Mouse (Mus musculus): ENCODE data around the gene Gm12258. TPM values are rescaled to one million over a fixed set of nuclear protein-coding genes. Genes with fewer than 3 reads are reported as not detected.

Gm12258 gene
- polyA plus RNA-seq, 1 experiment from 2014 or later = 11.4 TPM

DNA sequence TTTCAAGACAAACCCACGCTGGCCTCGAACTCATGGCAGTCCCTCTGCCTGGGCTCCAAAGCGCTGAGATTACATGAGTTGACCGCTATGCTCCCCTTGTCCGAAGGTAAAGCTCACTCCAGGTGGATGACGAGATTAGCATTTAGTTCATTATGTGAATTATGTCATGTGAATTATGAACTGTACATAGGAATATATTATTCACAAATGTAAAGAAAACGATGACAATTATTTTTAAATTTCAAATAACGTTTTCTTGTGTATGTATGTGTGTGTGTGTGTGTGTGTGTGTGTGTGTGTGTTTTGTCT is 57.4 kb downstream of the Gm12258 start:
- H3K4me2 ChIP-seq (replicated peaks; ENCODE audit: low read depth, low read length) = peak overlapping the region; percentile 49
- peak; percentile 9; the same call in 1 of the 2 replicates for ATAC-seq (ENCODE audit: insufficient number of reproducible peaks, insufficient read depth, low FRiP score, low read depth)
- WGBS = 2% methylated on average over 8 of the region's 8 CpGs
- H3K9ac ChIP-seq (replicated peaks; ENCODE audit: low read depth, low read length) = peak overlapping the region; percentile 30; the same call in 1 of the 2 replicates
- H3K4me1 ChIP-seq (ENCODE audit: control insufficient read depth, insufficient read depth, low read length) = peaks cover 7% of the 10 kb centered on the region; the same call in 1 of the 2 replicates
- H3K27me3 ChIP-seq (ENCODE audit: control insufficient read depth, insufficient read depth, low read length) = no peaks in the 10 kb centered on the region
- H3K36me3 ChIP-seq (ENCODE audit: control insufficient read depth, insufficient read depth, low read length) = peaks cover 15% of the 10 kb centered on the region
- H3K9me3 ChIP-seq (ENCODE audit: control insufficient read depth, low read depth, low read length) = no peaks in the 10 kb centered on the region
- H3K4me3 ChIP-seq (ENCODE audit: low read depth, low read length) = peak overlapping the region; percentile 78
- no peak overlapping the region for H3K27ac ChIP-seq (ENCODE audit: low read length)

GRCm38 (mm10) chr11:58904838-58905237 is 57.9 kb downstream of the Gm12258 start:
- Histone ChIP-seq H3K27ac (ENCODE audit: low read length) (no peak overlapping the region), H3K4me3 (ENCODE audit: low read depth, low read length) (no peak overlapping the region), H3K36me3 (ENCODE audit: control insufficient read depth, insufficient read depth, low read length) (peaks cover 14% of the 10 kb centered on the region), H3K27me3 (ENCODE audit: control insufficient read depth, insufficient read depth, low read length) (no peaks in the 10 kb centered on the region), H3K4me2 (replicated peaks; ENCODE audit: low read depth, low read length) (peak overlapping the region; percentile 49; the same call in 1 of the 2 replicates), H3K9me3 (ENCODE audit: control insufficient read depth, low read depth, low read length) (no peaks in the 10 kb centered on the region), H3K4me1 (ENCODE audit: control insufficient read depth, insufficient read depth, low read length) (peaks cover 7% of the 10 kb centered on the region; the same call in 1 of the 2 replicates), H3K9ac (replicated peaks; ENCODE audit: low read depth, low read length) (no peak overlapping the region)
- 47% methylated on average over 6 of the region's 6 CpGs for WGBS
- ATAC-seq (ENCODE audit: insufficient number of reproducible peaks, insufficient read depth, low FRiP score, low read depth) = no peak

Other genes with a start within 250 kb of the Gm12258 start
- 0.58 and 0.90 TPM in 2 replicates for gene 2210407C18Rik, start 231.1 kb upstream of the Gm12258 start, polyA plus RNA-seq (2014; fragmentation: Nextera tagmentation; extraction: Ambion mirVana)
- not detected in 2 replicates for gene Olfr323, start 216.7 kb upstream of the Gm12258 start, polyA plus RNA-seq (2014; fragmentation: Nextera tagmentation; extraction: Ambion mirVana)
- 0.14 TPM in 1 of 2 replicates, not detected in the other for gene Trim58, start 206.7 kb upstream of the Gm12258 start, polyA plus RNA-seq (2014; fragmentation: Nextera tagmentation; extraction: Ambion mirVana)
- gene Olfr322, start 188.4 kb upstream of the Gm12258 start, polyA plus RNA-seq (2014; fragmentation: Nextera tagmentation; extraction: Ambion mirVana) = not detected in 2 replicates
- not detected in 2 replicates for gene Olfr320, start 166.1 kb upstream of the Gm12258 start, polyA plus RNA-seq (2014; fragmentation: Nextera tagmentation; extraction: Ambion mirVana)
- gene Olfr319, start 148.0 kb upstream of the Gm12258 start, polyA plus RNA-seq (2014; fragmentation: Nextera tagmentation; extraction: Ambion mirVana) = not detected in 2 replicates
- not detected in 2 replicates for gene Olfr318, start 123.1 kb upstream of the Gm12258 start, polyA plus RNA-seq (2014; fragmentation: Nextera tagmentation; extraction: Ambion mirVana)
- gene Olfr317, start 107.9 kb upstream of the Gm12258 start, polyA plus RNA-seq (2014; fragmentation: Nextera tagmentation; extraction: Ambion mirVana) = not detected in 2 replicates
- not detected in 2 replicates for gene Olfr316, start 94.4 kb upstream of the Gm12258 start, polyA plus RNA-seq (2014; fragmentation: Nextera tagmentation; extraction: Ambion mirVana)
- not detected in 2 replicates for gene Olfr315, start 74.0 kb upstream of the Gm12258 start, polyA plus RNA-seq (2014; fragmentation: Nextera tagmentation; extraction: Ambion mirVana)
- not detected in 2 replicates for gene Olfr314, start 64.2 kb upstream of the Gm12258 start, polyA plus RNA-seq (2014; fragmentation: Nextera tagmentation; extraction: Ambion mirVana)
- gene Fam183b, start 45.2 kb upstream of the Gm12258 start, polyA plus RNA-seq (2014; fragmentation: Nextera tagmentation; extraction: Ambion mirVana) = 5.0 and 8.7 TPM in 2 replicates
- not detected in 2 replicates for gene Olfr313, start 32.2 kb upstream of the Gm12258 start, polyA plus RNA-seq (2014; fragmentation: Nextera tagmentation; extraction: Ambion mirVana)
- gene Olfr312, start 17.9 kb upstream of the Gm12258 start, polyA plus RNA-seq (2014; fragmentation: Nextera tagmentation; extraction: Ambion mirVana) = not detected in 2 replicates
- not detected in 2 replicates for gene Olfr311, start 7.9 kb upstream of the Gm12258 start, polyA plus RNA-seq (2014; fragmentation: Nextera tagmentation; extraction: Ambion mirVana)
- 7.1 and 9.4 TPM in 2 replicates for gene 2810021J22Rik, start 20.1 kb downstream of the Gm12258 start, polyA plus RNA-seq (2014; fragmentation: Nextera tagmentation; extraction: Ambion mirVana)
- 7.5 and 8.2 TPM in 2 replicates for gene Zfp39, start 57.1 kb downstream of the Gm12258 start, polyA plus RNA-seq (2014; fragmentation: Nextera tagmentation; extraction: Ambion mirVana)
- 0.07 TPM in 1 of 2 replicates, not detected in the other for gene Btnl10, start 70.8 kb downstream of the Gm12258 start, polyA plus RNA-seq (2014; fragmentation: Nextera tagmentation; extraction: Ambion mirVana)
- 211 and 222 TPM in 2 replicates for gene Rnf187, start 91.8 kb downstream of the Gm12258 start, polyA plus RNA-seq (2014; fragmentation: Nextera tagmentation; extraction: Ambion mirVana)
- 31.2 and 32.5 TPM in 2 replicates for gene Hist3h2ba, start 101.8 kb downstream of the Gm12258 start, polyA plus RNA-seq (2014; fragmentation: Nextera tagmentation; extraction: Ambion mirVana)
- gene Hist3h2a, start 107.5 kb downstream of the Gm12258 start, polyA plus RNA-seq (2014; fragmentation: Nextera tagmentation; extraction: Ambion mirVana) = 32.4 and 33.9 TPM in 2 replicates
- gene Trim17, start 107.5 kb downstream of the Gm12258 start, polyA plus RNA-seq (2014; fragmentation: Nextera tagmentation; extraction: Ambion mirVana) = 0.20 and 0.62 TPM in 2 replicates
- 18.1 and 20.3 TPM in 2 replicates for gene Trim11, start 130.9 kb downstream of the Gm12258 start, polyA plus RNA-seq (2014; fragmentation: Nextera tagmentation; extraction: Ambion mirVana)